Mouse (Mus musculus) myocyte (in vitro differentiated cells): ENCODE measurements around the gene Snap47. TPM values are rescaled to one million over a fixed set of nuclear protein-coding genes. Genes with fewer than 3 reads are reported as not detected.

Experiments
- H3K27me3 ChIP-seq: one replicate; pipeline ENCODE4 v1.6.1; 2011; ENCODE audit not compliant: control insufficient read depth, insufficient read depth, insufficient read length
- H3K36me3 ChIP-seq: one replicate; pipeline ENCODE4 v1.6.1; 2011; ENCODE audit not compliant: control insufficient read depth, insufficient read depth
- H3K4me2 ChIP-seq: one replicate; pipeline ENCODE4 v1.6.1; 2011; ENCODE audit warnings: low read depth, control low read depth
- H3K4me3 ChIP-seq: one replicate; pipeline ENCODE4 v1.5.1; 2011; ENCODE audit warnings: mild to moderate bottlenecking, control low read depth, moderate library complexity
- H3K79me2 ChIP-seq: one replicate; pipeline ENCODE4 v1.6.1; 2011; ENCODE audit not compliant: control insufficient read depth, insufficient read depth
- H3ac ChIP-seq: one replicate; pipeline ENCODE4 v1.6.1; 2011; ENCODE audit not compliant: control insufficient read depth, insufficient read length
- CEBPB ChIP-seq: IDR thresholded peaks from 2 replicates; pipeline ENCODE4 v1.6.1; 2011; ENCODE audit warnings: mild to moderate bottlenecking, moderate library complexity; ENCODE audit not compliant: poor library complexity, insufficient read depth, severe bottlenecking
- E2F4 ChIP-seq: IDR thresholded peaks from one replicate; pipeline ENCODE4 v1.6.1; 2011; ENCODE audit warnings: mild to moderate bottlenecking, control low read depth, moderate library complexity; ENCODE audit not compliant: insufficient read depth
- MAX ChIP-seq: IDR thresholded peaks from one replicate; pipeline ENCODE4 v1.6.1; 2011; ENCODE audit warnings: low read depth, mild to moderate bottlenecking, control low read depth
- MYOD1 ChIP-seq, 3 experiments: IDR thresholded peaks; one replicate each; pipeline ENCODE4 v1.6.1; 2011; ENCODE audit warnings: control low read depth in 2 of 3, low read depth in 2 of 3, mild to moderate bottlenecking in 2 of 3, moderate library complexity in 1 of 3; ENCODE audit not compliant: insufficient read length in 2 of 3, control insufficient read depth in 1 of 3
- MYOG ChIP-seq, 3 experiments: IDR thresholded peaks; one replicate each; pipeline ENCODE4 v1.6.1; 2011; ENCODE audit warnings: control low read depth in 2 of 3, low read depth in 2 of 3, mild to moderate bottlenecking in 2 of 3; ENCODE audit not compliant: insufficient read length in 2 of 3, control insufficient read depth in 1 of 3, insufficient read depth in 1 of 3
- POLR2A ChIP-seq: IDR thresholded peaks from one replicate; pipeline ENCODE4 v1.6.1; 2011; ENCODE audit warnings: low read depth, mild to moderate bottlenecking, control low read depth, moderate library complexity; ENCODE audit not compliant: insufficient read length
- POLR2AphosphoS2 ChIP-seq: IDR thresholded peaks from one replicate; pipeline ENCODE4 v1.6.1; 2011; ENCODE audit warnings: low read depth, control low read depth; ENCODE audit not compliant: insufficient read length
- REST ChIP-seq: IDR thresholded peaks from one replicate; pipeline ENCODE4 v1.6.1; 2011; ENCODE audit warnings: mild to moderate bottlenecking, control low read depth, moderate library complexity; ENCODE audit not compliant: insufficient read depth, insufficient read length
- SRF ChIP-seq: IDR thresholded peaks from one replicate; pipeline ENCODE4 v1.6.1; 2011; ENCODE audit warnings: low read depth; ENCODE audit not compliant: control insufficient read depth, insufficient read length
- TCF12 ChIP-seq: IDR thresholded peaks from one replicate; pipeline ENCODE4 v1.6.1; 2011; ENCODE audit warnings: mild to moderate bottlenecking, control low read depth; ENCODE audit not compliant: poor library complexity, insufficient read depth, severe bottlenecking
- TCF3 ChIP-seq: IDR thresholded peaks from one replicate; pipeline ENCODE4 v1.6.1; 2011; ENCODE audit warnings: low read depth, control low read depth; ENCODE audit not compliant: insufficient read length
- USF1 ChIP-seq: IDR thresholded peaks from one replicate; pipeline ENCODE4 v1.6.1; 2011; ENCODE audit warnings: low read depth, mild to moderate bottlenecking, control low read depth, moderate library complexity
- polyA plus RNA-seq: library from polyadenylated mRNA; unstranded; fragments of >200 nt; fragmentation: generic; extraction: Trizol; gene quantifications from one replicate; pipeline ENCODE4 v1.2.1, GENCODE M21; 2012; ENCODE audit warnings: missing spikeins

Snap47 gene
- polyA plus RNA-seq, 1 experiment, result 67.2 TPM

- Histone ChIP-seq H3ac (no peak overlapping the region), H3K79me2 (no peaks in the 10 kb centered on the region), H3K4me3 (no peak overlapping the region), H3K4me2 (no peak overlapping the region), H3K27me3 (no peaks in the 10 kb centered on the region), H3K36me3 (no peaks in the 10 kb centered on the region)
- no peak for TF ChIP-seq REST
- TF ChIP-seq CEBPB, result no peak
Measured at GRCm38 (mm10) chr11:59389617-59390016, 61.4 kb downstream of the Snap47 start.

GRCm38 (mm10) chr11:59388806-59389205 is 62.2 kb downstream of the Snap47 start:
- TF ChIP-seq POLR2AphosphoS2 (no peak), REST (no peak), POLR2A (no peak), TCF12 (no peak), MAX (no peak), CEBPB (no peak), TCF3 (no peak)
- no peak overlapping the region for H3K4me3 ChIP-seq

GRCm38 (mm10) chr11:59387471-59387870 is 63.5 kb downstream of the Snap47 start:
- Histone ChIP-seq H3ac (no peak overlapping the region), H3K4me3 (no peak overlapping the region), H3K4me2 (no peak overlapping the region), H3K36me3 (no peaks in the 10 kb centered on the region), H3K27me3 (no peaks in the 10 kb centered on the region), H3K79me2 (no peaks in the 10 kb centered on the region)
- TF ChIP-seq TCF3 (no peak), TCF12 (no peak), E2F4 (no peak), CEBPB (no peak), USF1 (no peak), MYOG (IDR thresholded peaks at IDR 0.05; ENCODE audit: control insufficient read depth in 1 of 3, insufficient read depth in 1 of 3, insufficient read length in 2 of 3, low read depth in 2 of 3) (no peak), POLR2A (no peak), POLR2AphosphoS2 (no peak), REST (no peak), SRF (no peak), MAX (no peak), MYOD1 (IDR thresholded peaks at IDR 0.05; ENCODE audit: control insufficient read depth in 1 of 3, insufficient read length in 2 of 3, low read depth in 2 of 3) (no peak)

More at GRCm38 (mm10) chr11:59388806-59389205, 62.2 kb downstream of the Snap47 start:
- H3K36me3 ChIP-seq, result no peaks in the 10 kb centered on the region
- no peak overlapping the region for H3K4me2 ChIP-seq
- H3K27me3 ChIP-seq, result no peaks in the 10 kb centered on the region
- no peak overlapping the region for H3ac ChIP-seq
- no peaks in the 10 kb centered on the region for H3K79me2 ChIP-seq

GRCm38 (mm10) chr11:59385123-59385522 is 65.9 kb downstream of the Snap47 start:
- no peaks in the 10 kb centered on the region for H3K36me3 ChIP-seq
- no peak overlapping the region for H3ac ChIP-seq
- peak overlapping the region; percentile 34 for H3K4me2 ChIP-seq
- TF ChIP-seq MYOG (IDR thresholded peaks at IDR 0.05; ENCODE audit: control insufficient read depth in 1 of 3, insufficient read depth in 1 of 3, insufficient read length in 2 of 3, low read depth in 2 of 3) (peak in 1 of 3 experiments; percentile 53), REST (no peak)
- no peaks in the 10 kb centered on the region for H3K27me3 ChIP-seq
- H3K4me3 ChIP-seq, result no peak overlapping the region
- H3K79me2 ChIP-seq, result no peaks in the 10 kb centered on the region

GRCm38 (mm10) chr11:59384441-59384959 is 66.5 kb downstream of the Snap47 start:
- no peaks in the 10 kb centered on the region for H3K27me3 ChIP-seq
- H3ac ChIP-seq, result no peak overlapping the region
- H3K4me3 ChIP-seq, result no peak overlapping the region
- H3K36me3 ChIP-seq, result no peaks in the 10 kb centered on the region
- peak overlapping the region; percentile 34 for H3K4me2 ChIP-seq
- no peaks in the 10 kb centered on the region for H3K79me2 ChIP-seq
- no peak for TF ChIP-seq POLR2A
- no peak for TF ChIP-seq CEBPB
- TF ChIP-seq MYOG (IDR thresholded peaks at IDR 0.05; ENCODE audit: control insufficient read depth in 1 of 3, insufficient read depth in 1 of 3, insufficient read length in 2 of 3, low read depth in 2 of 3), result peak; percentile 88 to 98 (median 95)
- TF ChIP-seq E2F4, result no peak
- peak; percentile 95 for TF ChIP-seq TCF3
- TF ChIP-seq POLR2AphosphoS2, result no peak
- TF ChIP-seq TCF12, result peak; percentile 83
- TF ChIP-seq SRF, result no peak
- no peak for TF ChIP-seq MAX
- TF ChIP-seq USF1, result no peak
- peak; percentile 58 to 96 (median 95) for TF ChIP-seq MYOD1 (IDR thresholded peaks at IDR 0.05; ENCODE audit: control insufficient read depth in 1 of 3, insufficient read length in 2 of 3, low read depth in 2 of 3)
- no peak for TF ChIP-seq REST
